Mouse (Mus musculus): Measurements from ENCODE around the gene Gm42674. TPM values are rescaled to one million over a fixed set of nuclear protein-coding genes. Genes with fewer than 3 reads are reported as not detected.

Gene Gm42674
- polyA plus RNA-seq, 1 experiment from 2014 or later, result not detected

DNA sequence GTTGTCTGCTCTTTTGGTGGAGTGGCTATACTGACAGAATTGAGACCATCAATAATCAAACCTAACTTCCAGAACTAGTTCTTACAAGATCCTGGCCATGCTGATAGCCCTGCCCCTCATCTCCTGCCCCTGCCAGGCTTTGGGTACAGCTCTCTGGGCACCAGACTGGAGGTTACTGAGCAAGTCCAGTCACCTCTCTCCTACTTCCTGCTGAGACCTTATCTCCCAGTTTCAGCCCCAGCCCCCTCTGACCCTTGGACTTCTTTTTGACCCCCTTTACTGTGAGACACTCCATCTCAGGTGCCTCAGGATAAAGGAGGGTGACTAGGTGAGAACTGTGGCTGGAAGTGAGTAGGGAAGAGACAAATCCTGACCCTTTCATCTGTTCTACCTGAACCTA is 7.4 kb downstream of the Gm42674 start:
- no peak overlapping the region for H3K27ac ChIP-seq (replicated peaks)
- no peak for ATAC-seq (ENCODE audit: extremely low read depth, insufficient number of reproducible peaks, low FRiP score, low TSS enrichment)
- H3K4me1 ChIP-seq, result peaks cover 19% of the 10 kb centered on the region
- H3K9ac ChIP-seq, result no peak overlapping the region
- H3K36me3 ChIP-seq, result no peaks in the 10 kb centered on the region
- H3K9me3 ChIP-seq, result no peaks in the 10 kb centered on the region
- no peak overlapping the region for H3K4me3 ChIP-seq
- 0 out of 2 replicates have a peak, but pooled peaks cover 14% of the 10 kb centered on the region for H3K27me3 ChIP-seq (replicated peaks)
- H3K4me2 ChIP-seq, result no peak overlapping the region

- 74% methylated on average over 3 of the region's 3 CpGs for WGBS
- no peak for ATAC-seq (ENCODE audit: extremely low read depth, insufficient number of reproducible peaks, low FRiP score, low TSS enrichment)
- H3K36me3 ChIP-seq, result no peaks in the 10 kb centered on the region
- H3K27ac ChIP-seq (replicated peaks), result no peak overlapping the region
- no peak overlapping the region for H3K4me3 ChIP-seq
- no peak overlapping the region for H3K9ac ChIP-seq
- H3K4me1 ChIP-seq, result peaks cover 13% of the 10 kb centered on the region
- H3K9me3 ChIP-seq, result no peaks in the 10 kb centered on the region
- no peak overlapping the region for H3K4me2 ChIP-seq
- 0 out of 2 replicates have a peak, but pooled peaks cover 14% of the 10 kb centered on the region for H3K27me3 ChIP-seq (replicated peaks)
These were observed 9.8 kb downstream of the Gm42674 start for GRCm38 (mm10) chr3:90611494-90611893.

DNA sequence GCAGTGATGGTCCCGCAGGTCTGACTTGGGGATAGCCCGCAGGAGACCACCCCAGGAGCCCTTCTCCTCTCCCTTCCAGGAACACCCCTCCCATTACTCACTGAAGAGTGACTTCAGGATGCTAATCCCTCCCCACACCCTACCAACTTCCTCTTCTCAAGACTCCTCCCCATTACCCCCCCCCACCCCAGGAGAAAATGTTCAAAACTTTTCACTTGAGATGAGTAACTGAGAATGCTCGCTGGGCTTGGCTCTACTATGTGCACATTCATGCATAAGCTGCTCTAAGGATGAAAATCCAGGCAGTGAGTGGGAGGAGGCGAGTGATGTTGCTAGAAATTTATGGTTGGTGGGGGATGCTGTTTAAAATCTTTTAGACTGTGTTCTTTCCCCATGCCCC is 10.4 kb downstream of the Gm42674 start:
- Histone ChIP-seq H3K9ac (no peak overlapping the region), H3K27ac (replicated peaks) (no peak overlapping the region), H3K27me3 (replicated peaks) (0 out of 2 replicates have a peak, but pooled peaks cover 14% of the 10 kb centered on the region), H3K4me2 (no peak overlapping the region), H3K9me3 (no peaks in the 10 kb centered on the region), H3K4me1 (peaks cover 13% of the 10 kb centered on the region), H3K4me3 (no peak overlapping the region), H3K36me3 (no peaks in the 10 kb centered on the region)
- no peak for ATAC-seq (ENCODE audit: extremely low read depth, insufficient number of reproducible peaks, low FRiP score, low TSS enrichment)
- WGBS, result 54% methylated on average over 4 of the region's 4 CpGs

DNA sequence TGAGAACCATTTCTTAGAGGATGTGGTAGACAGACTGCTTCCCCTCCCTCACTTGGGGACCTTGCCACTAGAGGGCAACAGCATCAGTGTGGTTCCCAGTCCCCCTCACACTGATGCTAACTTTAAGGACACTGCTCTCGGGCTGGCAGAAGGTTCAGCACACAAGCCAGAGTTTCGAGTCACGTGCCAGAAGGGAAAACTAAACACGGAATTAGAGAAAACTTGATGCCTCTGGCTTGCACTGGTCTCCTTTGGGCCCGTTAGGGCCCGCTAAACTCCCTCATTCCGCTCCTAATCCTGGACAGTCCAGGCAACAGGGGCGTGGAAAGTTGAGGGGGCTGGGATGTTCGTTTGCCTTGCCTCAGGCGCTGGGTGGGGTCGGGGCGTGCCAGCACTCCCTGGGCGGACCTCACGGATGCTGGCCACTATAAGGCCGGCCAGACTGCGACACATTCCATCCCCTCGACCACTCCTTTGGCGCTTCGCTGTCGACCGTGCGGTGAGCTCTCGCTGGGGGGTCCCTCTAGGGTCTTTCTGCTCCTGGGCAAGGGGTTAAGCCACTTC is 11.1 kb downstream of the Gm42674 start, which contains the start of gene S100a6:
Gene S100a6 (plus strand): TSS at position 155 of the 564 bp plus-strand sequence.
- peaks cover 13% of the 10 kb centered on the region for H3K4me1 ChIP-seq
- H3K9ac ChIP-seq, result peak within 1 kb of the TSS; percentile 66
- H3K9me3 ChIP-seq, result no peaks in the 10 kb centered on the region
- H3K27me3 ChIP-seq (replicated peaks), result 0 out of 2 replicates have a peak, but pooled peaks cover 13% of the 10 kb centered on the region
- H3K36me3 ChIP-seq, result no peaks in the 10 kb centered on the region
- WGBS, result under 1% methylated on average over 23 of the region's 23 CpGs
- H3K27ac ChIP-seq (replicated peaks), result no peak within 1 kb of the TSS
- peak within 1 kb of the TSS; percentile 81 for H3K4me2 ChIP-seq
- peak within 1 kb of the TSS; percentile 48 for H3K4me3 ChIP-seq
- ATAC-seq (ENCODE audit: extremely low read depth, insufficient number of reproducible peaks, low FRiP score, low TSS enrichment), result no peak

DNA sequence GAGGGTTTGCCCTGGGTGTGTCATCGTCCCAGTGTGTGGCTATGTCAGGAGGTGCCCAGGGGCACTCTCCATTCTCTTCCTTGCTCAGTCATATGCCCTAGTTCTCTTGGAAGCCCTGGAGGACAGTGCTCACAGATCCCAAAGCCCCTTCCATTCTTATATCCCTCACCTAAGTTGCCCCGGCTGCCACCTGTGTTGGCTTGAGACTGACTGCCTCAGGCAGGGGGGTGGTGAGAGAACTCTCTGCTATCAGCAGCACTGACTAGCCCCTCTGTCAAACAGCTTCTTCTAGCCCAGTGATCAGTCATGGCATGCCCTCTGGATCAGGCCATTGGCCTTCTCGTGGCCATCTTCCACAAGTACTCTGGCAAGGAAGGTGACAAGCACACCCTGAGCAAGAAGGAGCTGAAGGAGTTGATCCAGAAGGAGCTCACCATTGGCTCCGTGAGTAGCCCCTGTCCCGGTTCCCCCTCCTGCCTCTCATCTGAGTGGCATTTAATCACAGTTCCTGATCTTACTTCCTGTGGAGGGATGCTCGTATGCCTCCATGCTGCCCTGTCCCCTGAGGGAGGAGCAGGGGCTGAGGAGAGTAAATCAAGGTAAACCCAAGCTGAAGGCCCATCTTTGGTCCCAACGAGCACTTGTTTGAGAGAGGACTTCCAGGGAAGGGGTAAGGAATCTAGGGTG is 11.9 kb downstream of the Gm42674 start:
- no peak for ATAC-seq (ENCODE audit: extremely low read depth, insufficient number of reproducible peaks, low FRiP score, low TSS enrichment)

GRCm38 (mm10) chr3:90614148-90614530 is 12.4 kb downstream of the Gm42674 start:
- H3K36me3 ChIP-seq, result no peaks in the 10 kb centered on the region
- ATAC-seq (ENCODE audit: extremely low read depth, insufficient number of reproducible peaks, low FRiP score, low TSS enrichment), result no peak
- no peak overlapping the region for H3K27ac ChIP-seq (replicated peaks)
- H3K4me2 ChIP-seq, result peak overlapping the region; percentile 81; the same call in 1 of the 2 replicates
- H3K9me3 ChIP-seq, result no peaks in the 10 kb centered on the region
- no peak overlapping the region for H3K4me3 ChIP-seq
- H3K9ac ChIP-seq, result no peak overlapping the region
- H3K27me3 ChIP-seq (replicated peaks), result 0 out of 2 replicates have a peak, but pooled peaks cover 9% of the 10 kb centered on the region
- WGBS, result 74% methylated on average over 6 of the region's 6 CpGs
- H3K4me1 ChIP-seq, result peaks cover 13% of the 10 kb centered on the region

More for the DNA sequence above, 11.9 kb downstream of the Gm42674 start:
- 58% methylated on average over 7 of the region's 7 CpGs for WGBS
- peaks cover 13% of the 10 kb centered on the region for H3K4me1 ChIP-seq
- H3K36me3 ChIP-seq, result no peaks in the 10 kb centered on the region
- H3K9ac ChIP-seq, result peak overlapping the region; percentile 66; the same call in 1 of the 2 replicates
- H3K4me3 ChIP-seq, result peak overlapping the region; percentile 48
- peak overlapping the region; percentile 81 for H3K4me2 ChIP-seq
- no peaks in the 10 kb centered on the region for H3K9me3 ChIP-seq
- H3K27ac ChIP-seq (replicated peaks), result no peak overlapping the region
- H3K27me3 ChIP-seq (replicated peaks), result 0 out of 2 replicates have a peak, but pooled peaks cover 9% of the 10 kb centered on the region

DNA sequence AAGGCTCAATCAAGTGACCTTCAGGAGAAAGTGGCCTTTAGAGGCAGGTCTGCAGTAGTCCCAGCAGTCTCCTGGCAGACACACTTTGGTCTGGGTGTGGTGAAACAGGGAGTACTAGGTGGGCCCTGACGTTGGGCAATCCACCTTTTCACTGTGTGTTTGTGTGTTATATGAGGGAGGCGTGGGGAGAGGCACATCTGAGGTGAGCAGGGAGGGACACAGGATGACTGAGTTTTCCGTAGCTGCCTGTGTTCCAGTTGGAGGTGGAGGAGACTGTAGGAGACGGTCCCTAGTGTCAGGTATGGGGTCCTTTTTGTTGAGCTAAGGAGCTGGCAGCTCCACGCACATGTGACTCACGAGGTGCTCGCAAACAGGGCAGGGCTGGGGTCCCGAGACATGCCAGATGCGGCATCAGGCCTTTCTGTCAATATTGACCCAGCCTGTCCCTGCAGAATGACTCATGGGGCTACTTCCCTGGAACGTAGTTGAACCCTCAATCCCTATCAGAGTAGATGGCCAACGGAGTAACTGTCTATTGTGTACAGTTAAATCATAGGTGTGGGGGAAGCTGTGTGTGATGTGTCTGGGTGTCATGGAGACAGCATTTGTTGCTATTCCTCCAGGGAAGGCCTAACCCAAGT is 13.0 kb downstream of the Gm42674 start:
- ATAC-seq (ENCODE audit: extremely low read depth, insufficient number of reproducible peaks, low FRiP score, low TSS enrichment), result no peak
- no peak overlapping the region for H3K4me3 ChIP-seq
- no peak overlapping the region for H3K27ac ChIP-seq (replicated peaks)
- H3K27me3 ChIP-seq (replicated peaks), result 0 out of 2 replicates have a peak, but pooled peaks cover 9% of the 10 kb centered on the region
- H3K9ac ChIP-seq, result no peak overlapping the region
- 71% methylated on average over 11 of the region's 11 CpGs for WGBS
- H3K4me1 ChIP-seq, result peaks cover 13% of the 10 kb centered on the region
- no peaks in the 10 kb centered on the region for H3K36me3 ChIP-seq
- H3K9me3 ChIP-seq, result no peaks in the 10 kb centered on the region
- peak overlapping the region; percentile 36; the same call in 1 of the 2 replicates for H3K4me2 ChIP-seq

DNA sequence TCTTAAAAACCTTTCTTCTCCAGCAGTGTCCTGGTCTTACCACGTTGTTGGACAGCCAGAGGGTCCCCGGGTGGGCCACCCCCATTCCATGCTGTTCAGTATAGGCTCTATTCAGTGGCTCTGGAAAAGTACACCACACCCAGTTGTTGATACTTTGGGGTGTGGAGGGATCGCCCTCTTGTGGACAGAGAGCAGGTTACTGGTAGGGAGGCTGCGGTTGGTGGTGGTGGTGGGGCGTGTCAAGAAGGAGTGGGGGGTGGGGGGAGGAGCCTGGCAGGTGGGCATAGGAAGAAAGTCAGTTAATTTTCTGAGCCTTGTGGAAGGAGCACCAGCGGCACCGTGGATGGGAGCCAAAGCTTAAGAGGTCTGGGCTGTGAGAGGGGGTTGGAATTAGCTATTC is 13.7 kb downstream of the Gm42674 start:
- Histone ChIP-seq H3K9me3 (no peaks in the 10 kb centered on the region), H3K27ac (replicated peaks) (no peak overlapping the region), H3K4me1 (peaks cover 13% of the 10 kb centered on the region), H3K4me3 (no peak overlapping the region), H3K9ac (no peak overlapping the region), H3K27me3 (replicated peaks) (0 out of 2 replicates have a peak, but pooled peaks cover 9% of the 10 kb centered on the region), H3K36me3 (no peaks in the 10 kb centered on the region), H3K4me2 (peak overlapping the region; percentile 36)
- 7% methylated on average over 7 of the region's 7 CpGs for WGBS
- ATAC-seq (ENCODE audit: extremely low read depth, insufficient number of reproducible peaks, low FRiP score, low TSS enrichment), result no peak

- WGBS, result 54% methylated on average over 1 of the region's 1 CpGs
- peaks cover 13% of the 10 kb centered on the region for H3K4me1 ChIP-seq
- no peak overlapping the region for H3K27ac ChIP-seq (replicated peaks)
- H3K9me3 ChIP-seq, result no peaks in the 10 kb centered on the region
- no peak overlapping the region for H3K9ac ChIP-seq
- H3K4me2 ChIP-seq, result peak overlapping the region; percentile 36; the same call in 1 of the 2 replicates
- no peak overlapping the region for H3K4me3 ChIP-seq
- 0 out of 2 replicates have a peak, but pooled peaks cover 9% of the 10 kb centered on the region for H3K27me3 ChIP-seq (replicated peaks)
- ATAC-seq (ENCODE audit: extremely low read depth, insufficient number of reproducible peaks, low FRiP score, low TSS enrichment), result no peak
- H3K36me3 ChIP-seq, result no peaks in the 10 kb centered on the region
These were observed 14.2 kb downstream of the Gm42674 start for GRCm38 (mm10) chr3:90615911-90616310.

- no peak overlapping the region for H3K4me2 ChIP-seq
- H3K4me1 ChIP-seq, result peaks cover 13% of the 10 kb centered on the region
- no peaks in the 10 kb centered on the region for H3K36me3 ChIP-seq
- 6% methylated on average over 1 of the region's 1 CpGs for WGBS
- no peaks in the 10 kb centered on the region for H3K9me3 ChIP-seq
- H3K27me3 ChIP-seq (replicated peaks), result 0 out of 2 replicates have a peak, but pooled peaks cover 5% of the 10 kb centered on the region
- ATAC-seq (ENCODE audit: extremely low read depth, insufficient number of reproducible peaks, low FRiP score, low TSS enrichment), result no peak
- H3K4me3 ChIP-seq, result no peak overlapping the region
- H3K9ac ChIP-seq, result no peak overlapping the region
- H3K27ac ChIP-seq (replicated peaks), result no peak overlapping the region
These were observed 15.9 kb downstream of the Gm42674 start for GRCm38 (mm10) chr3:90617586-90617985.

DNA sequence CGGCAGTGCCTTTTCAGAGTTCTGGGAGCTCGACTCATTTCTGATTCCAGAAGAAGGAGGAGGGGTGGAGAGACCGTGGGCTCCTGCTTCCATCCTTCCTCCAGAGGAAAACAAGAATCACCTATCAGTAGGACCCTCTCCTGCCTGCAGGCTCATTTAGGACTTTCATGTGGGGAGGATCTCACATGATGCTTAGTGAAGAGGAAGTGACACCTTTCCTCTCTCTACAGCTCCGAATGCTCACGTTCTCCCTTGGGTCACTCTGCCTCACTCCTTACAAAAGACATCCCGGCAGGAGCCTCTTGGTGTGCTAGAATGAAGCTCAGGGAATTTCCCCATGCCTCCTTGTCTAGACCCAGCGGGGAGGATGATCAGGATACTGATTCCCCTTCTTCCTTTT is 19.8 kb downstream of the Gm42674 start:
- Histone ChIP-seq H3K4me1 (peaks cover 16% of the 10 kb centered on the region), H3K9ac (no peak overlapping the region), H3K4me2 (no peak overlapping the region), H3K4me3 (no peak overlapping the region), H3K27me3 (replicated peaks) (no peaks in the 10 kb centered on the region), H3K27ac (replicated peaks) (no peak overlapping the region), H3K9me3 (no peaks in the 10 kb centered on the region), H3K36me3 (no peaks in the 10 kb centered on the region)
- ATAC-seq (ENCODE audit: extremely low read depth, insufficient number of reproducible peaks, low FRiP score, low TSS enrichment), result no peak
- 39% methylated on average over 7 of the region's 7 CpGs for WGBS
